Comparison of ENCODE assay signal across 9 mouse cellular contexts in the genomic region with DNA sequence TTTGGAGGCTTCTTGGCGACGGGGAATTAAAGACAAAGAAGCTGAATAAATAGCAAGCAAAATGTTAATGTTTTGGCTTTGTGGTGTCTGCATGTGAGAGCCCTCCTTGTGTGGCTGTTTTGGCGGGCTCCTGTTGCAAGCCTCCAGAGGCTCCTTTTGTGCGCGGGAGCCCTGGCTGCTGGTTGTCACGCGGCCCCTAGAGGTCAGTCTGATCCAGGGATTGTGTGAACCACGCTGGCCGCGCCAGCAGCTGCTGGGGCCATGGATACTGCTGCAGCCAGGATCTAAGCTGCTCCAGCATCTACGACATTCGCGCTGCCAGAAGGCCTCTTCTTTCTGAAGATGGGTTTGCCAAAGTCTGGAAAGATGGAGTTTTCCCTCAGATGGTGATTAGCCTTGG.
DNase-seq lines count a peak whose midpoint lies in the region; ATAC-seq lines count a peak whose summit lies in the region.
"Had no signal": no experiment of that assay in that cellular context is flagged by ENCODE, and none has a peak within 500 bp of the region (broad histone marks: within the 10 kb centered on the region; RNA-seq: fewer than 3 reads in every experiment).

No protein-coding gene starts in this region.

- H3K9ac ChIP-seq in liver, embryonic 12.5 days, result no peak overlapping the region

- H3K4me1 ChIP-seq in liver, embryonic 12.5 days, result no peaks in the 10 kb centered on the region
- H3K4me1 ChIP-seq: megakaryocyte, embryonic 14.5 days had no signal

- no peak overlapping the region for H3K4me3 ChIP-seq in liver, embryonic 12.5 days
- H3K4me3 ChIP-seq: megakaryocyte, embryonic 14.5 days had no signal

- WGBS in liver, embryonic 12.5 days (ENCODE audit: insufficient replicate concordance), result 35% methylated on average over 13 of the region's 13 CpGs

- no peak overlapping the region for H3K4me2 ChIP-seq in liver, embryonic 12.5 days

- no peaks in the 10 kb centered on the region for H3K9me3 ChIP-seq in liver, embryonic 12.5 days (replicated peaks)

- no peaks in the 10 kb centered on the region for H3K27me3 ChIP-seq in liver, embryonic 12.5 days (replicated peaks)
- H3K27me3 ChIP-seq: megakaryocyte, embryonic 14.5 days had no signal

- no peak overlapping the region for H3K27ac ChIP-seq in liver, embryonic 12.5 days

- H3K36me3 ChIP-seq in liver, embryonic 12.5 days, result no peaks in the 10 kb centered on the region

- no peak for ATAC-seq in liver, embryonic 12.5 days
- ATAC-seq in frontal cortex, adult (ENCODE audit: low TSS enrichment), result peak; percentile 86
- no peak for ATAC-seq in activated CD4-positive, CD25-positive, alpha-beta regulatory T cell, adult 4 months

- peak; percentile 19 for DNase-seq in liver
- peak; percentile 73 for DNase-seq in embryo, embryonic 11 days
- peak; percentile 68 to 77 for DNase-seq in layer of hippocampus, postnatal 10 days (ENCODE audit: low spot score in 2 of 2)
- peak; percentile 53 for DNase-seq in right cerebral cortex, adult 18-20 months
- DNase-seq in cerebellum, adult 9-10 months, result no peak
